Mouse (Mus musculus): Measurements from ENCODE around the gene Hoxd10. TPM values are rescaled to one million over a fixed set of nuclear protein-coding genes. Genes with fewer than 3 reads are reported as not detected.

Gene Hoxd10
- total and polyA plus RNA-seq, 2 experiments: not detected

DNA sequence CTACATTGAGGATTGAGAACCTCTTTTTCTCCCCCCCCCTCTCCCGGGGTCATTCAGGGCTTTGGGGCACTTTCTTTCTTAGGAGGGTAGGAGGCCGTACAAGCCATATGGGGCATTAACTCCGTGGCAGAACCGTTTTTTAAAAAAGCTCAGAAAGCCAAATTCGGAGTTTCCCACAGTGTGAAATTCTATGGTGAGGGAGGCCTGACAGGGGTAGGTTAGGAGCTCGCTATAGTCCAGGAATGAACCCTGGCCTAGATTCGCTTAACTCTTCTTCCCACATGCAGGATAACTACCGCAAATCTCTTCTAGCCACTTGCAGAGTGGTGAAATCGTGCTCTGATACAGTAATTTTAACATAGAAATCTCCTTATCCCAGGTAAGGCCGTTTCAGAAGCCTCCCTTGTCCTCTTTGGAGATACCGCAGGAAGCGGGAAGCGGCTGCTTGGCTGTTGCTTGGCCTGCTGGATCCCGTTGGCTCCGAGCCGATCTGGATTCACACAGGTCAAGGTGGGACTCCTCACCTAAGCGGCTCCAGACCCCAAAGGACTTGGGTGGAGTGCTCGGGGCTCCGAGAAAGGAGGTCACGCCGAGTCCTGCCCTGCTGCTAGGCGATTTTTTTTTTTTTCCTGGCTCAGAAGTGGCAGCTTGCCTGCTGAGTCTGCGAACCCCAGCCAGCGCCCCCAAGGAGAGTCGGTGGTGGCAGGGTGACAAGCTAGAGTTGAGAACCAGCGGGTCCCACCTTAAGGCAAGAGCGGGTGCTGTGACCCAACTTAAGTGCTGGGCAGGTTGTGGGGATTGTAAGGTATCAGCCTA, 43.5 kb downstream of the Hoxd10 start:
- no peak overlapping the region for H3K27ac ChIP-seq (replicated peaks; ENCODE audit: insufficient read depth, low read depth, low read length)
- no peaks in the 10 kb centered on the region for H3K36me3 ChIP-seq (ENCODE audit: control insufficient read depth, insufficient read depth, low read length)
- peaks cover 2% of the 10 kb centered on the region; the same call in 1 of the 2 replicates for H3K4me1 ChIP-seq (ENCODE audit: control insufficient read depth, insufficient read depth, low read length)
- TF ChIP-seq CTCF (IDR thresholded peaks at IDR 0.05; ENCODE audit: low read depth, low read length) (no peak), POLR2A (IDR thresholded peaks at IDR 0.05; ENCODE audit: extremely low read depth, insufficient read depth, low read length) (no peak)
- no peak for DNase-seq (ENCODE audit: extremely low read depth, low read depth, low spot score)
- H3K27me3 ChIP-seq (ENCODE audit: control insufficient read depth, insufficient read depth, low read length): peaks cover 45% of the 10 kb centered on the region
- WGBS: 7% methylated on average over 27 of the region's 27 CpGs
- H3K79me2 ChIP-seq (ENCODE audit: control insufficient read depth, insufficient read depth, low read length): no peaks in the 10 kb centered on the region
- no peak overlapping the region for H3K4me3 ChIP-seq (ENCODE audit: insufficient read depth, low read depth, low read length)
- H3K9ac ChIP-seq (ENCODE audit: low read depth, low read length): no peak overlapping the region

DNA sequence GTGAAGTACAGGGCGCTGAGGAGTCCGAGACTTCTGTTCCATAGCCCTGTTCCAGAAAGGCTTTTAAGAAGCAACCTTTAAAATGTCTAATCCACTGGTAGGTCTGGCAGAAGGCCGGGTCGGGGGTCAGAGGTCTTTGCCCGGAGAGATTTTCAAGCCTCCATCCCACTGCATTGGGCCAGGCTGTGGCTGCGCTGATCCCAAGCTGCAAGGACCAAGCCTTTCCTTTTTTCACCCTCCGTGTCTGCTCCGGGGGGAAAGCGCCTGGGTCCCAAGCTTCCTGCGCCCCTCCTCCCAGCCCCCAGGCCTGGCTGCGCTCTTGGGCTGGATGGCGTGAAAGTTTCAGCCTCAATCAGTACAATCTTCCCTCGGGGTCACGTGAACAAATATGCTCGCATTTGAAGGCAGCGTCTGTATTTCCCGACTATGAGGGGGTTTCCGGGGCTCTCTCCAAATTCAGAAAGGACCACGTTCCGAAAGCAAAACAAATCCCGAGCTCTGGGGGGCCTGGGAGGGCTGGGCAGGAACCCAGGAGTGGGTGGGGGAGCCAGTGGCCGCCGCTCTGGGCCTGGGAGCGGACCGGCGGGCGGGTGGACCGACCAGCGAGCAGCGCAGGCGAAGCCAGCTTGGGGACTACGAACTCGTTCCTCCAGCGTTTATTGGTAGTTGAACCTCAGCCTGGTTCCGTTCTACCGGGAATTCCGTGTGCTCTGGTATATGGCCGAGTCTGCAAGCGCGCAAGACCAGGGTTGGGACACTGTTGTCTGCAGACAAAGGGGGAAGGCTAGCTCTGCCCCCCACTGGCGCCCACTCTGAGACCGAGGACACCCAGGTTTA, 44.3 kb downstream of the Hoxd10 start:
- 3% methylated on average over 42 of the region's 42 CpGs for WGBS
- Histone ChIP-seq H3K36me3 (ENCODE audit: control insufficient read depth, insufficient read depth, low read length) (no peaks in the 10 kb centered on the region), H3K27me3 (ENCODE audit: control insufficient read depth, insufficient read depth, low read length) (peaks cover 53% of the 10 kb centered on the region), H3K4me3 (ENCODE audit: insufficient read depth, low read depth, low read length) (no peak overlapping the region), H3K27ac (replicated peaks; ENCODE audit: insufficient read depth, low read depth, low read length) (no peak overlapping the region), H3K4me1 (ENCODE audit: control insufficient read depth, insufficient read depth, low read length) (no peaks in the 10 kb centered on the region), H3K9ac (ENCODE audit: low read depth, low read length) (no peak overlapping the region), H3K79me2 (ENCODE audit: control insufficient read depth, insufficient read depth, low read length) (no peaks in the 10 kb centered on the region)
- TF ChIP-seq POLR2A (IDR thresholded peaks at IDR 0.05; ENCODE audit: extremely low read depth, insufficient read depth, low read length) (no peak), CTCF (IDR thresholded peaks at IDR 0.05; ENCODE audit: low read depth, low read length) (no peak)
- no peak for DNase-seq (ENCODE audit: extremely low read depth, low read depth, low spot score)

DNA sequence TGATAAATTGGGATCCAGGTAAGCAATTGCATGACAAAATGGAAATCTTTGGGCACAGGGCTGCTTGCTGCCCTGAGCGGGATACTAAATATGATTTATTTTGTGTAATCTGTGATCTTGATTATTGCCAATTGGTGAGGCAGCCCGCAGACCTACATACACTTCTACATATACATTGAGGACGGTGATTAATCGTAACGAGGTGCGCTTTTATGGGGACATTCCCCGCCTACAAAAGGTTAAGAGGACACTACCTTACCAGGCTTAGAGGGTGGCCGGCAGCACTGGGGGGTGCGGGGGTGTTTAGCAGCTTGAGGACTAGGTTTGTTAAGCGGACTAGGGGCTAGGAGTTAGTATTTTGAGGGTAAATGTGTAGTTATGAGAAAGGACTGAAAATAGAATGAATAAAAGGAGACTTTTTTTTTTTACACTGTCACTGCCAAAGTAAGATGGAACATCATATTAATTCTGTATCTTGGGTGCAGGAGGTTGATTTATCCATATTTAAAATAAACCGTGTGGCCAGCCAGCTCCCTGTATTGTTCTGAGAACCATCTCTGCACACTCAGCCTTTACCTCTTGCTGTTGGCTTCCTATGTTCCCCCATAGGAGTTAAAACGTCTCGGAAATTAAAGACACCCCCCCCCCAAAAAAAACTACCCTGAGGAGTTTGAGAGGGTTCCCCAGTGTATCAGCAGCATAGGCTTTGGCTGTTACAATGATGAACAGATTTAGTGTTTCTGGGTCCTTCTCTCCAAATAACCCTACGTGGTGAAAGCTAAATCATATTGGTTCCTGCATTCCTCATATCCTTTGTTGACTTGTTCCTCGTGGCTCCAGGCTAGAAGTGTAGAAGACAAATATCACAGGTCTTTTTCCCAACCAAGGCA, 45.2 kb downstream of the Hoxd10 start:
- Histone ChIP-seq H3K36me3 (ENCODE audit: control insufficient read depth, insufficient read depth, low read length) (no peaks in the 10 kb centered on the region), H3K27ac (replicated peaks; ENCODE audit: insufficient read depth, low read depth, low read length) (no peak overlapping the region), H3K4me3 (ENCODE audit: insufficient read depth, low read depth, low read length) (no peak overlapping the region), H3K27me3 (ENCODE audit: control insufficient read depth, insufficient read depth, low read length) (peaks cover 53% of the 10 kb centered on the region), H3K9ac (ENCODE audit: low read depth, low read length) (no peak overlapping the region), H3K79me2 (ENCODE audit: control insufficient read depth, insufficient read depth, low read length) (no peaks in the 10 kb centered on the region), H3K4me1 (ENCODE audit: control insufficient read depth, insufficient read depth, low read length) (no peaks in the 10 kb centered on the region)
- WGBS: 6% methylated on average over 15 of the region's 15 CpGs
- no peak for DNase-seq (ENCODE audit: extremely low read depth, low read depth, low spot score)
- TF ChIP-seq CTCF (IDR thresholded peaks at IDR 0.05; ENCODE audit: low read depth, low read length) (no peak), POLR2A (IDR thresholded peaks at IDR 0.05; ENCODE audit: extremely low read depth, insufficient read depth, low read length) (no peak)

DNA sequence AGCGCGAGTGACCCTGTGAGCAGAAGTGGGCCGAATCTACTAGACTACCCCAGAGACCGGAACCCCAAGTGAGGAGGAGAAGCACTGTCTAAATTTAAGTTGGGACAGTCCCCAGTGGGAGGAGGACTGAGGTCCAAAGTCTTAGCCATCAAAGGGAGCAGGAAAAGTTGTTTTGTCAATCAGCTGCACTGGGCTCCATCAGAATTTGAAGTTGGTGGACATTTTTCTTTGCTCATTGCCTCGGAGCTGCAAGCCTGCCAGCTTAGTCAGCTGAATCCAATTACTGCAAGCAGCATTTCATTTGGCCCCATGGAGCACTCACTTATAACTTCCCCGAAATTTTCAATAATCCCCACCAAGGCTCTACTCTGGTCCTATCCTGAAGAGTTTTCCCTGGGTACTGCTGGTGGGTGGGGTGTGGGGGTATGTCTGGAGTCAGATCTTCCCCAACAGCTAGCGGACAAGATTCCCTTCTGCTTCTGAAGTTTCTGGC, 45.9 kb downstream of the Hoxd10 start:
- H3K4me1 ChIP-seq (ENCODE audit: control insufficient read depth, insufficient read depth, low read length): no peaks in the 10 kb centered on the region
- H3K79me2 ChIP-seq (ENCODE audit: control insufficient read depth, insufficient read depth, low read length): no peaks in the 10 kb centered on the region
- no peak overlapping the region for H3K4me3 ChIP-seq (ENCODE audit: insufficient read depth, low read depth, low read length)
- H3K27ac ChIP-seq (replicated peaks; ENCODE audit: insufficient read depth, low read depth, low read length): no peak overlapping the region
- H3K9ac ChIP-seq (ENCODE audit: low read depth, low read length): no peak overlapping the region
- no peaks in the 10 kb centered on the region for H3K36me3 ChIP-seq (ENCODE audit: control insufficient read depth, insufficient read depth, low read length)
- no peak for DNase-seq (ENCODE audit: extremely low read depth, low read depth, low spot score)
- peaks cover 51% of the 10 kb centered on the region for H3K27me3 ChIP-seq (ENCODE audit: control insufficient read depth, insufficient read depth, low read length)
- TF ChIP-seq POLR2A (IDR thresholded peaks at IDR 0.05; ENCODE audit: extremely low read depth, insufficient read depth, low read length) (no peak), CTCF (IDR thresholded peaks at IDR 0.05; ENCODE audit: low read depth, low read length) (no peak)
- WGBS: 10% methylated on average over 7 of the region's 7 CpGs
